Mouse (Mus musculus): ENCODE results near the gene Egr2. TPM values are rescaled to one million over a fixed set of nuclear protein-coding genes. Genes with fewer than 3 reads are reported as not detected.

Egr2 gene
- polyA plus RNA-seq, 1 experiment from 2014 or later = 0.49 TPM

- no peaks in the 10 kb centered on the region for H3K9me3 ChIP-seq (ENCODE audit: control insufficient read depth, low read length)
- H3K27ac ChIP-seq (ENCODE audit: low read length) = peak within 1 kb of the TSS; percentile 95
- peak within 1 kb of the TSS; percentile 97 for H3K4me3 ChIP-seq (ENCODE audit: low read length)
- peak within 1 kb of the TSS; percentile 90 for H3K9ac ChIP-seq (ENCODE audit: low read length)
- peak within 1 kb of the TSS; percentile 92 for H3K4me2 ChIP-seq (ENCODE audit: low read depth, low read length)
- peaks cover 22% of the 10 kb centered on the region for H3K4me1 ChIP-seq (replicated peaks; ENCODE audit: control insufficient read depth, insufficient read depth, low read length)
- no peaks in the 10 kb centered on the region for H3K36me3 ChIP-seq (ENCODE audit: control insufficient read depth, insufficient read depth, low read length)
- H3K27me3 ChIP-seq (ENCODE audit: control insufficient read depth, insufficient read depth, low read depth, low read length) = no peaks in the 10 kb centered on the region
- WGBS = under 1% methylated on average over 45 of the region's 79 CpGs
- peak; percentile 94 for ATAC-seq (ENCODE audit: low read depth)
Measured at GRCm38 (mm10) chr10:67548877-67549731, 13.8 kb downstream of the Egr2 start, which contains the start of gene Ado. Ado (minus strand) TSS chr10:67548955.

DNA sequence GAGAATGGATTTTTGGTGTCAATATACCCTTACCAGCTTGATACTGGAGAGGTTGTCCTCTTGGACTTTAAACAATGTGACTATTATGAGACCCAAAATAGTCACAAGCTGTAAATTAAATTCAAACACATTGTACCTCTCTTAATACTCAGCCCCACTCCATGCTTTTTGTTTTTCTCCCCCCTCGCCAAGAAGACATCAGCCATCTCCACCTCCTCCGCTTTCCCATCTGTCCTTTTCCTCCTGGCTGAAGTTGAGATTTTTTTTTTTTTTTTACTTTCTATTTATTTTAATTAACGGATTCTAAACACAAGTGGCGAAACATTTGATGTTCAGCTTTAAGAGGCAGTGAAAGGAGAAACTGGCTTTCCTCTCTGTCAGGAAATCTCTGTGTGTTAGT, 22.8 kb downstream of the Egr2 start:
- Histone ChIP-seq H3K27ac (ENCODE audit: low read length) (no peak overlapping the region), H3K9me3 (ENCODE audit: control insufficient read depth, low read length) (no peaks in the 10 kb centered on the region), H3K4me3 (ENCODE audit: low read length) (no peak overlapping the region), H3K4me1 (replicated peaks; ENCODE audit: control insufficient read depth, insufficient read depth, low read length) (no peaks in the 10 kb centered on the region), H3K9ac (ENCODE audit: low read length) (no peak overlapping the region), H3K4me2 (ENCODE audit: low read depth, low read length) (no peak overlapping the region), H3K36me3 (ENCODE audit: control insufficient read depth, insufficient read depth, low read length) (no peaks in the 10 kb centered on the region), H3K27me3 (ENCODE audit: control insufficient read depth, insufficient read depth, low read depth, low read length) (no peaks in the 10 kb centered on the region)
- no peak for ATAC-seq (ENCODE audit: low read depth)
- WGBS = 68% methylated on average over 4 of the region's 4 CpGs

- H3K27me3 ChIP-seq (ENCODE audit: control insufficient read depth, insufficient read depth, low read depth, low read length) = no peaks in the 10 kb centered on the region
- H3K9ac ChIP-seq (ENCODE audit: low read length) = no peak overlapping the region
- WGBS = 66% methylated on average over 13 of the region's 13 CpGs
- H3K4me1 ChIP-seq (replicated peaks; ENCODE audit: control insufficient read depth, insufficient read depth, low read length) = no peaks in the 10 kb centered on the region
- no peak for ATAC-seq (ENCODE audit: low read depth)
- H3K9me3 ChIP-seq (ENCODE audit: control insufficient read depth, low read length) = no peaks in the 10 kb centered on the region
- no peak overlapping the region for H3K4me2 ChIP-seq (ENCODE audit: low read depth, low read length)
- H3K36me3 ChIP-seq (ENCODE audit: control insufficient read depth, insufficient read depth, low read length) = no peaks in the 10 kb centered on the region
- no peak overlapping the region for H3K4me3 ChIP-seq (ENCODE audit: low read length)
- no peak overlapping the region for H3K27ac ChIP-seq (ENCODE audit: low read length)
Measured at GRCm38 (mm10) chr10:67559765-67560394, 24.6 kb downstream of the Egr2 start.

DNA sequence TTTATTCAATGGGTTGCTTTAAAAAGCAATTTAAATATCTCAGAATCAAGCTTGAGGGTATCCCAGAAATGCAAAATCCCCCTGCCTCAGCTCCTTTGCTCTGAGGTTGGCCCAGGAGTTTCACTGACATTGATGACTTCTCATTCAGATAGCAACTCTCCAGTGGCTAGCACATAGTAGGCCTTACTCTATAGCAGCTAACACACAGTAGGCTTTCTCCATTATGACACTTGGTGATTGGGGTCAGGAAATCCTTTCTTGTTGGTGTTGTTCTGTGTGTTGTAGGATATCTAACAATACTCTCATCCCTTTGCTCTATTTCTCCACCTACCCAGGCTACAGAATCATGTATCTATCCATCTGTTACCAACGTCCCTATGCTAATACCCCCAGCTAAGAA, 25.9 kb downstream of the Egr2 start:
- H3K4me3 ChIP-seq (ENCODE audit: low read length) = no peak overlapping the region
- H3K36me3 ChIP-seq (ENCODE audit: control insufficient read depth, insufficient read depth, low read length) = no peaks in the 10 kb centered on the region
- no peak overlapping the region for H3K9ac ChIP-seq (ENCODE audit: low read length)
- H3K27me3 ChIP-seq (ENCODE audit: control insufficient read depth, insufficient read depth, low read depth, low read length) = no peaks in the 10 kb centered on the region
- ATAC-seq (ENCODE audit: low read depth) = no peak
- H3K4me1 ChIP-seq (replicated peaks; ENCODE audit: control insufficient read depth, insufficient read depth, low read length) = no peaks in the 10 kb centered on the region
- no peaks in the 10 kb centered on the region for H3K9me3 ChIP-seq (ENCODE audit: control insufficient read depth, low read length)
- H3K4me2 ChIP-seq (ENCODE audit: low read depth, low read length) = no peak overlapping the region
- no peak overlapping the region for H3K27ac ChIP-seq (ENCODE audit: low read length)
- WGBS = 63% methylated on average over 1 of the region's 1 CpGs

GRCm38 (mm10) chr10:67564509-67564908, 29.2 kb downstream of the Egr2 start:
- ATAC-seq (ENCODE audit: low read depth) = no peak
- 89% methylated on average over 7 of the region's 7 CpGs for WGBS
- no peak overlapping the region for H3K4me2 ChIP-seq (ENCODE audit: low read depth, low read length)
- H3K4me3 ChIP-seq (ENCODE audit: low read length) = no peak overlapping the region
- no peak overlapping the region for H3K9ac ChIP-seq (ENCODE audit: low read length)
- H3K36me3 ChIP-seq (ENCODE audit: control insufficient read depth, insufficient read depth, low read length) = no peaks in the 10 kb centered on the region
- no peaks in the 10 kb centered on the region for H3K4me1 ChIP-seq (replicated peaks; ENCODE audit: control insufficient read depth, insufficient read depth, low read length)
- no peak overlapping the region for H3K27ac ChIP-seq (ENCODE audit: low read length)
- no peaks in the 10 kb centered on the region for H3K9me3 ChIP-seq (ENCODE audit: control insufficient read depth, low read length)
- H3K27me3 ChIP-seq (ENCODE audit: control insufficient read depth, insufficient read depth, low read depth, low read length) = no peaks in the 10 kb centered on the region

DNA sequence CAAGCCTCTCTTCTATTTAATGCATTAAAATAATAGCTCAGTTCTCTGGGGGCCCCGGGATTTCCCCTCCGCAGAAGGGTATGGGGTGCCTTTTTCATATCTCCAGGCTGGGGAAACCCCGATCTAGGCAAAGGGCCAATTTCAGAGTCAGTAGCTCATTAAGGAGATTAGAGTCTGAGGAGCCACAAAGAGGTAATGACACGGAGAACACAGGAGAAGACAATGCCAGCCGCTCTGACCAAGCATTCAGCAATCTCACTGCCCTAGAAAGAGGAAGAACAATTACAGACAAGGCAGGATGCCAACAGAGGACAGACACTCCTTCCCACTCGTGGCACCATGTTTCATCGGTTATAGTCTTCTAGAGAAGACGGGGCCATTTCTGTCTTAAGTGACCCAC, 30.8 kb downstream of the Egr2 start:
- Histone ChIP-seq H3K9me3 (ENCODE audit: control insufficient read depth, low read length) (no peaks in the 10 kb centered on the region), H3K27me3 (ENCODE audit: control insufficient read depth, insufficient read depth, low read depth, low read length) (no peaks in the 10 kb centered on the region), H3K4me2 (ENCODE audit: low read depth, low read length) (no peak overlapping the region), H3K9ac (ENCODE audit: low read length) (no peak overlapping the region), H3K4me3 (ENCODE audit: low read length) (no peak overlapping the region), H3K27ac (ENCODE audit: low read length) (no peak overlapping the region), H3K36me3 (ENCODE audit: control insufficient read depth, insufficient read depth, low read length) (no peaks in the 10 kb centered on the region), H3K4me1 (replicated peaks; ENCODE audit: control insufficient read depth, insufficient read depth, low read length) (no peaks in the 10 kb centered on the region)
- no peak for ATAC-seq (ENCODE audit: low read depth)
- WGBS = 68% methylated on average over 8 of the region's 8 CpGs

- Histone ChIP-seq H3K27me3 (ENCODE audit: control insufficient read depth, insufficient read depth, low read depth, low read length) (no peaks in the 10 kb centered on the region), H3K9ac (ENCODE audit: low read length) (no peak overlapping the region), H3K36me3 (ENCODE audit: control insufficient read depth, insufficient read depth, low read length) (no peaks in the 10 kb centered on the region), H3K4me2 (ENCODE audit: low read depth, low read length) (no peak overlapping the region), H3K4me3 (ENCODE audit: low read length) (no peak overlapping the region), H3K9me3 (ENCODE audit: control insufficient read depth, low read length) (no peaks in the 10 kb centered on the region), H3K27ac (ENCODE audit: low read length) (no peak overlapping the region), H3K4me1 (replicated peaks; ENCODE audit: control insufficient read depth, insufficient read depth, low read length) (no peaks in the 10 kb centered on the region)
- ATAC-seq (ENCODE audit: low read depth) = no peak
- 67% methylated on average over 7 of the region's 7 CpGs for WGBS
Measured at GRCm38 (mm10) chr10:67569539-67569938, 34.3 kb downstream of the Egr2 start.

- no peaks in the 10 kb centered on the region for H3K27me3 ChIP-seq (ENCODE audit: control insufficient read depth, insufficient read depth, low read depth, low read length)
- H3K4me2 ChIP-seq (ENCODE audit: low read depth, low read length) = no peak overlapping the region
- H3K36me3 ChIP-seq (ENCODE audit: control insufficient read depth, insufficient read depth, low read length) = no peaks in the 10 kb centered on the region
- no peaks in the 10 kb centered on the region for H3K4me1 ChIP-seq (replicated peaks; ENCODE audit: control insufficient read depth, insufficient read depth, low read length)
- H3K9me3 ChIP-seq (ENCODE audit: control insufficient read depth, low read length) = no peaks in the 10 kb centered on the region
- H3K27ac ChIP-seq (ENCODE audit: low read length) = no peak overlapping the region
- no peak for ATAC-seq (ENCODE audit: low read depth)
- H3K4me3 ChIP-seq (ENCODE audit: low read length) = no peak overlapping the region
- 69% methylated on average over 14 of the region's 14 CpGs for WGBS
- H3K9ac ChIP-seq (ENCODE audit: low read length) = no peak overlapping the region
Measured at GRCm38 (mm10) chr10:67571443-67571842, 36.2 kb downstream of the Egr2 start.

DNA sequence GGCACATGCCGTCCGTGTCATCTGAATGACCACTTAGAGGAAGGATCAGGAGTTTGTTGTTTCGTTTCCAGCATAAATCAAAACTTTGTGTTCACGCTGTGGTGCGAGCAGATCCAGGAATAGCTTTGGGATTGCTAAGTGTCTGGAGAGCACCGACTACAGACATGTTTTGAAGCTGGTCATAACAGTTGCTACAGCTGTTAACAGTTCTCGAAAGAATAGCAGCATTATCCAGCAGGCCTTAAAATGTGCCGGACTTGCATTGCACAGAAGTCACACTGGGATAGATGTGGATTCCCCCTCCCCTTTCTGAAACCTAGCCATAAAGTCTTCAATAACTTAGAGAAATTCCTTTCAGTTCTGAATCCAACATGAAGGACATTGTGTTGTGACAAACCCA, 38.0 kb downstream of the Egr2 start:
- Histone ChIP-seq H3K4me1 (replicated peaks; ENCODE audit: control insufficient read depth, insufficient read depth, low read length) (no peaks in the 10 kb centered on the region), H3K4me2 (ENCODE audit: low read depth, low read length) (no peak overlapping the region), H3K9ac (ENCODE audit: low read length) (no peak overlapping the region), H3K27me3 (ENCODE audit: control insufficient read depth, insufficient read depth, low read depth, low read length) (no peaks in the 10 kb centered on the region), H3K27ac (ENCODE audit: low read length) (no peak overlapping the region), H3K4me3 (ENCODE audit: low read length) (no peak overlapping the region), H3K9me3 (ENCODE audit: control insufficient read depth, low read length) (no peaks in the 10 kb centered on the region), H3K36me3 (ENCODE audit: control insufficient read depth, insufficient read depth, low read length) (no peaks in the 10 kb centered on the region)
- ATAC-seq (ENCODE audit: low read depth) = no peak
- 59% methylated on average over 8 of the region's 8 CpGs for WGBS
